Mouse (Mus musculus) heart, embryonic 12.5 days (tissue): ENCODE results near the gene Gm4981. TPM values are rescaled to one million over a fixed set of nuclear protein-coding genes. Genes with fewer than 3 reads are reported as not detected.
"Not testable (repeated sequence)": the region's sequence is repeated elsewhere in the genome, so short reads cannot be mapped to it uniquely, and the experiment has no call there.

ENCODE experiments used
- ATAC-seq: fragments of 200-750 bp; cut with Nextera tagmentation; 2 replicates; pipeline ENCODE4 v1.8.0; 2017; ENCODE audit warnings: moderate TSS enrichment, moderate library complexity; ENCODE audit not compliant: insufficient number of reproducible peaks, low FRiP score
- H3K27ac ChIP-seq: fragments of 300-500 bp; sonication (generic); 2 replicates; pipeline ENCODE4 v1.5.1; 2016; ENCODE audit warnings: mild to moderate bottlenecking, moderate library complexity; ENCODE audit not compliant: poor library complexity, severe bottlenecking
- H3K27me3 ChIP-seq: fragments of 300-500 bp; sonication (generic); replicated peaks from 2 replicates; pipeline ENCODE4 v1.6.1; 2016; ENCODE audit warnings: mild to moderate bottlenecking, moderate library complexity
- H3K36me3 ChIP-seq: fragments of 300-500 bp; sonication (generic); 2 replicates; pipeline ENCODE4 v1.6.1; 2016; ENCODE audit warnings: mild to moderate bottlenecking, moderate library complexity
- H3K4me1 ChIP-seq: fragments of 300-500 bp; sonication (generic); replicated peaks from 2 replicates; pipeline ENCODE4 v1.6.1; 2016; ENCODE audit warnings: mild to moderate bottlenecking
- H3K4me2 ChIP-seq: fragments of 300-500 bp; sonication (generic); 2 replicates; pipeline ENCODE4 v1.6.1; 2016; ENCODE audit warnings: mild to moderate bottlenecking, moderate library complexity
- H3K4me3 ChIP-seq: fragments of 300-500 bp; sonication (generic); 2 replicates; pipeline ENCODE4 v1.5.1; 2016; ENCODE audit warnings: mild to moderate bottlenecking
- H3K9ac ChIP-seq: fragments of 300-500 bp; sonication (generic); 2 replicates; pipeline ENCODE4 v1.6.1; 2016; ENCODE audit warnings: mild to moderate bottlenecking, moderate library complexity
- H3K9me3 ChIP-seq: fragments of 300-500 bp; sonication (generic); replicated peaks from 2 replicates; pipeline ENCODE4 v1.6.1; 2016; ENCODE audit warnings: mild to moderate bottlenecking, moderate library complexity
- WGBS: fragments of 180-500 bp; shearing (Covaris S2); methylation state at CpG from one replicate; pipeline ENCODE4 v1.1.7; 2016; 5-methylcytosine and 5-hydroxymethylcytosine counted together
- polyA plus RNA-seq: library from polyadenylated mRNA; unstranded; fragments of >200 nt; fragmentation: Nextera tagmentation; extraction: Ambion mirVana; gene quantifications from 2 replicates; pipeline ENCODE4 v1.2.1, GENCODE M21; 2016

Gene Gm4981
- polyA plus RNA-seq: not detected in 2 replicates

DNA sequence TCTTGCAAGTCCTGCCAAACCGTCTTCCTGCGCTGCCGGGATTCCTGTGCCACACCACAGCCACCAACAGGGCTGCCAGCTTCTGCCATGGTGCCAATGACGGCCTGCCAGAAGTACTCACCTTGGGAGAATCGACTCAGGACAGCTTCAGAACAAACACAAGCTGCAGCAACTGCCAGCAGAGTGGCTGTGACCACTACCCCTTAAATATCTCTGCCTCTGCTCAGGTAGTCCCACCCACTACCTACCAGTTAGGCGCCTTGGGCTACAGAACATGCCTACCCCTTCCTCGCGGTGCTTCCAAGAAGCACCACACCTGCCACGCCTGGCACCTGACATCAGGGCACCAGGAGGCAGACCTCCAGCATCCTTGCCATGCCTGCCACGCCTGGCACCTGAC lies at the start of gene Gm4981:
TSS of gene Gm4981 (minus strand) at position 89 of the 400 bp plus-strand sequence.
- ATAC-seq: no peak
- Histone ChIP-seq H3K27me3 (no peaks in the 10 kb centered on the region), H3K9me3 (peaks cover 29% of the 10 kb centered on the region), H3K9ac (no peak within 1 kb of the TSS), H3K4me3 (no peak within 1 kb of the TSS), H3K27ac (no peak within 1 kb of the TSS), H3K4me2 (no peak within 1 kb of the TSS), H3K36me3 (no peaks in the 10 kb centered on the region), H3K4me1 (no peaks in the 10 kb centered on the region)
- 82% methylated on average over 10 of the region's 10 CpGs for WGBS

DNA sequence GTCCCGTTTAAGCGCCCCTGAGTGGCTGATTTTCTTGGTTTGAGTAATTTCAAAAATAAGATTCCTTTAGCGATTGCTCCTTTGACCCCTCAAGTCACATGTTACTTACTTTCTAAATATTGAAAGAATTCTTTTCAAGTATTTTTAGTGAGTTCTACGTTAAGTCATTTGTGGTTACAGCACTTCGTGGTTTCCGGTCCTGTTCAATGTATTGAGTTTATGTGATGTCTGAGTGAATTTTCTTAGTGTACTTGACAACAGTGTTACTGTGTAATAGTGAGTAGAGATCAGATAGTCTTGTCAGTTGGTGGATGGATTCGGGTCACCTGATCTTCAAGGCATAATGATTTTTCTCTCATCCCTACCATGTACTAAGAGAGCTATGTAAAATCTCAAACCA lies 45.7 kb upstream of the Gm4981 start:
- Histone ChIP-seq H3K9me3 (no peaks in the 10 kb centered on the region), H3K27ac (no peak overlapping the region), H3K9ac (no peak overlapping the region), H3K4me3 (no peak overlapping the region), H3K36me3 (peaks cover 65% of the 10 kb centered on the region), H3K27me3 (peaks cover 3% of the 10 kb centered on the region; the same call in 1 of the 2 replicates), H3K4me2 (no peak overlapping the region), H3K4me1 (no peaks in the 10 kb centered on the region)
- no peak for ATAC-seq
- WGBS: 87% methylated on average over 7 of the region's 7 CpGs

GRCm38 (mm10) chr10:58258466-58258865 lies 22.0 kb upstream of the Gm4981 start:
- H3K4me1 ChIP-seq: peaks cover 13% of the 10 kb centered on the region
- no peaks in the 10 kb centered on the region for H3K9me3 ChIP-seq
- 65% methylated on average over 5 of the region's 5 CpGs for WGBS
- H3K27ac ChIP-seq: no peak overlapping the region
- no peak for ATAC-seq
- no peak overlapping the region for H3K9ac ChIP-seq
- H3K36me3 ChIP-seq: peaks cover 34% of the 10 kb centered on the region
- H3K4me3 ChIP-seq: no peak overlapping the region
- H3K27me3 ChIP-seq: no peaks in the 10 kb centered on the region
- H3K4me2 ChIP-seq: no peak overlapping the region

- no peaks in the 10 kb centered on the region for H3K9me3 ChIP-seq
- no peaks in the 10 kb centered on the region for H3K27me3 ChIP-seq
- H3K9ac ChIP-seq: peak overlapping the region; percentile 86
- peaks cover 13% of the 10 kb centered on the region for H3K4me1 ChIP-seq
- no peak for ATAC-seq
- H3K4me3 ChIP-seq: peak overlapping the region; percentile 90
- whole genome bisulfite sequencing: 7% methylated on average over 4 of the region's 4 CpGs
- no peak overlapping the region for H3K27ac ChIP-seq
- H3K36me3 ChIP-seq: peaks cover 21% of the 10 kb centered on the region
- peak overlapping the region; percentile 70 for H3K4me2 ChIP-seq
Measured at GRCm38 (mm10) chr10:58255954-58256353, 19.5 kb upstream of the Gm4981 start.

DNA sequence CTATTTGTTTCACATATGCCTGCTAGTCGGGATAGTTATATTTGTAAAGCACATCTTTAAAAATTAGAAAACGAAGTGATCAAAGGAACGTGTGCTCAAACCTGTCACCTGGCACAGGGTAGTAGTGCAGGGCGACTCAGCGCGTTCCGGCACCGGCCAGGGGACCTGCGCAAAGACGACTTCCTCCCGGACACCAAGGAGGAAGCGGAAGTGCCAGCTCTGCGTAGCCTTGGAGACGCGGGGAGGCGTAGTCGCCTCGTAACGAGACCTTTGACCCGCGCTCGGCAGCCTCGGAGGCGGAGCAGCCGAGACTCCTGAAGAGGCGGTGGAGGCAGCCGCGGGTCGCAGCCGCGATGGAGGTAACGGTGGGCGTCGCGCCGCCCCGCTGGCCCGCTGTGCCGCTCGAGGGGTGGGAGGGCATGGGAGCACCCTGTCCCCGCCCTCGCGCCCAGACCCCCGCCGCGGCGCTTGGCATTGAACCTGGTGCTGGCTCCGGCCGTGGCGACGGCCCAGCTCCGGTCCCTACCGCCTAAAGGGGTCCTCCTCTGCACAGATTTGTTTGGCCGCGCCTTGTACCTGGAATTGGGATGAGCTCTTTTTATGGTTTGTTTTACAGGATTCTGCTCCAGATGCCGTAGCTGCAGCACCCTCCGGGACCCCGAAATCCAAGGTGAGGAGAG lies 18.9 kb upstream of the Gm4981 start, which contains the start of gene Gcc2:
TSS of gene Gcc2 (plus strand) at position 285 of the 680 bp plus-strand sequence.
- H3K36me3 ChIP-seq: peaks cover 18% of the 10 kb centered on the region
- H3K4me2 ChIP-seq: peak within 1 kb of the TSS; percentile 70
- peaks cover 13% of the 10 kb centered on the region for H3K4me1 ChIP-seq
- H3K9ac ChIP-seq: peak within 1 kb of the TSS; percentile 86
- peak within 1 kb of the TSS; percentile 81 for H3K27ac ChIP-seq
- no peaks in the 10 kb centered on the region for H3K9me3 ChIP-seq
- under 1% methylated on average over 58 of the region's 58 CpGs for WGBS
- peak within 1 kb of the TSS; percentile 90 for H3K4me3 ChIP-seq
- no peaks in the 10 kb centered on the region for H3K27me3 ChIP-seq
- peak; percentile 97 for ATAC-seq

GRCm38 (mm10) chr10:58254635-58255175 lies 18.2 kb upstream of the Gm4981 start:
- no peak for ATAC-seq
- Histone ChIP-seq H3K9me3 (no peaks in the 10 kb centered on the region), H3K4me2 (peak overlapping the region; percentile 70), H3K9ac (no peak overlapping the region; the same call in 1 of the 2 replicates), H3K27me3 (no peaks in the 10 kb centered on the region), H3K27ac (no peak overlapping the region), H3K4me3 (peak overlapping the region; percentile 90), H3K4me1 (peaks cover 13% of the 10 kb centered on the region), H3K36me3 (peaks cover 12% of the 10 kb centered on the region)
- 35% methylated on average over 6 of the region's 6 CpGs for WGBS

DNA sequence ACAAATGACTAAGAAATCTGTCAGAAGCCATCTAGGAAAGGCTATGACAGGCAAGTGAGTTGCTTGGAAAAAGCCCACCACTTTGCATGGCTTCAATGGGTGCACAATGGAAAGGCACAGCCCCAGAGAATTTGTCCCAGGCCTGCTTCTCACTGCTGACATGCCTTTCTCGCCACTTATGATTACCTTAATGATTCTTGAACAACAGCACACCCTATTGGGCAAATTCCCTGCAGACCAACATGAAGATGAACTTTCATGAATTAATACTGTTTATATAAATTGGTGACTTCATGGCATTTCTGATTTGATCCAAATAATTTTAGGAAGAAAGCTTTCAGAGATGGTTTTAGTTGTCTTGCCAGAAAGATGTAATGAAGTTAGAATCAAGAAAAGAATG lies 13.0 kb upstream of the Gm4981 start:
- H3K9ac ChIP-seq: no peak overlapping the region
- no peaks in the 10 kb centered on the region for H3K9me3 ChIP-seq
- no peak overlapping the region for H3K4me3 ChIP-seq
- H3K4me2 ChIP-seq: no peak overlapping the region
- H3K4me1 ChIP-seq: peaks cover under 1% of the 10 kb centered on the region
- H3K27ac ChIP-seq: no peak overlapping the region
- H3K36me3 ChIP-seq: no peaks in the 10 kb centered on the region
- ATAC-seq: no peak
- H3K27me3 ChIP-seq: no peaks in the 10 kb centered on the region
- WGBS: 26% methylated on average over 1 of the region's 1 CpGs

GRCm38 (mm10) chr10:58238984-58239740 lies 2.7 kb upstream of the Gm4981 start:
- H3K4me1 ChIP-seq, H3K4me3 ChIP-seq, H3K9ac ChIP-seq, H3K36me3 ChIP-seq, H3K27me3 ChIP-seq, H3K27ac ChIP-seq, H3K4me2 ChIP-seq: not testable (repeated sequence)
- 79% methylated on average over 8 of the region's 8 CpGs for WGBS
- peaks cover 15% of the 10 kb centered on the region for H3K9me3 ChIP-seq
- ATAC-seq: peak; percentile 89

GRCm38 (mm10) chr10:58234985-58235384 lies 1.5 kb downstream of the Gm4981 start:
- H3K9ac ChIP-seq: not testable (repeated sequence)
- WGBS: 71% methylated on average over 4 of the region's 4 CpGs

DNA sequence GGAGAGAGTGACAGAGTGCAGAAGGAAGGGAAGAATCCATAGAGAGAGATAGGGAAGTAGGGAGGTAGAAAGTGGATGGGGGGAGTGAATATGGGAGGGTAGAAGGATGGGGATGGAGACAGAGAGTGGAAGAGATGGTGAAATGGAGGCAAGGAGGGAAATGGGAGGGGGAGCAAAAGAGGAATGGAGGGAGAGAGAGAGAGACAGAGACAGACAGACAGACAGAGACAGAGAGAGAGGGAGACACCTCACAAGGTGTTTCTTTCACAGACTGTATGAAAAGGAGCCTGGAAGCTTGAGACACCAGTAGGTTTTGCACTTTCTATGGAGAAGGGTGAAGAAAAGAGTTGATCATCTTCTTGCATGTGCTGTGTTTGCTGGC lies 2.8 kb downstream of the Gm4981 start:
- H3K4me2 ChIP-seq, ATAC-seq: not testable (repeated sequence)

More at GRCm38 (mm10) chr10:58234985-58235384, 1.5 kb downstream of the Gm4981 start:
- not testable (repeated sequence) for H3K27me3 ChIP-seq, H3K4me3 ChIP-seq, H3K36me3 ChIP-seq, H3K4me1 ChIP-seq, ATAC-seq, H3K4me2 ChIP-seq, H3K27ac ChIP-seq
- peaks cover 33% of the 10 kb centered on the region for H3K9me3 ChIP-seq

GRCm38 (mm10) chr10:58233054-58233739 lies 3.3 kb downstream of the Gm4981 start:
- WGBS: 67% methylated on average over 10 of the region's 10 CpGs
- H3K27me3 ChIP-seq, H3K36me3 ChIP-seq, H3K9ac ChIP-seq, H3K4me3 ChIP-seq, H3K27ac ChIP-seq, H3K4me2 ChIP-seq, H3K4me1 ChIP-seq: not testable (repeated sequence)
- H3K9me3 ChIP-seq: peaks cover 30% of the 10 kb centered on the region
- ATAC-seq: peak; percentile 57

More for the DNA sequence above, 2.8 kb downstream of the Gm4981 start:
- H3K4me1 ChIP-seq, H3K27ac ChIP-seq, H3K27me3 ChIP-seq, H3K36me3 ChIP-seq, H3K4me3 ChIP-seq, H3K9ac ChIP-seq: not testable (repeated sequence)
- peaks cover 30% of the 10 kb centered on the region for H3K9me3 ChIP-seq
